ENCODE assay signal across 14 mouse cellular contexts in genomic region chr12:31267363-31267762, GRCm38 (mm10). TPM values are rescaled to one million over a fixed set of nuclear protein-coding genes. Genes with fewer than 3 reads are reported as not detected.
DNase-seq lines count a peak whose midpoint lies in the region; ATAC-seq and TF ChIP-seq lines count a peak whose summit lies in the region.
"Had no signal": no experiment of that assay in that cellular context is flagged by ENCODE, and none has a peak within 500 bp of the region (broad histone marks: within the 10 kb centered on the region; RNA-seq: fewer than 3 reads in every experiment).

No protein-coding gene starts in this region.

- TF ChIP-seq CTCF in C2C12 (IDR thresholded peaks at IDR 0.05; ENCODE audit: control insufficient read depth, insufficient read depth, insufficient read length) = no peak

- 61% methylated on average over 4 of the region's 4 CpGs for WGBS in hindbrain, embryonic 13.5 days
- WGBS in hindbrain, embryonic 10.5 days = 67% methylated on average over 4 of the region's 4 CpGs
- 24% methylated on average over 4 of the region's 4 CpGs for WGBS in embryonic facial prominence, embryonic 14.5 days
- WGBS in limb, embryonic 12.5 days = 29% methylated on average over 4 of the region's 4 CpGs

- no peak overlapping the region for H3K27ac ChIP-seq in hindbrain, embryonic 13.5 days
- H3K27ac ChIP-seq in hindbrain, embryonic 10.5 days = no peak overlapping the region
- no peak overlapping the region for H3K27ac ChIP-seq in embryonic facial prominence, embryonic 14.5 days (replicated peaks; ENCODE audit: low read depth, low read length)
- no peak overlapping the region for H3K27ac ChIP-seq in limb, embryonic 12.5 days

- no peaks in the 10 kb centered on the region for H3K36me3 ChIP-seq in hindbrain, embryonic 13.5 days
- H3K36me3 ChIP-seq in hindbrain, embryonic 10.5 days = no peaks in the 10 kb centered on the region
- H3K36me3 ChIP-seq in C2C12 (ENCODE audit: control insufficient read depth, insufficient read depth) = peaks cover 40% of the 10 kb centered on the region
- H3K36me3 ChIP-seq in embryonic facial prominence, embryonic 14.5 days (ENCODE audit: control insufficient read depth, insufficient read depth, low read length) = peaks cover 46% of the 10 kb centered on the region
- H3K36me3 ChIP-seq in limb, embryonic 12.5 days = peaks cover 37% of the 10 kb centered on the region
- H3K36me3 ChIP-seq: G1E had no signal

- no peaks in the 10 kb centered on the region for H3K9me3 ChIP-seq in hindbrain, embryonic 13.5 days
- H3K9me3 ChIP-seq in hindbrain, embryonic 10.5 days = no peaks in the 10 kb centered on the region
- no peaks in the 10 kb centered on the region for H3K9me3 ChIP-seq in embryonic facial prominence, embryonic 14.5 days (ENCODE audit: control insufficient read depth, low read length)
- H3K9me3 ChIP-seq in limb, embryonic 12.5 days = no peaks in the 10 kb centered on the region
- H3K9me3 ChIP-seq: G1E had no signal

- 0 out of 2 replicates have a peak overlapping the region, but pooled peaks have one; percentile 5 for H3K4me3 ChIP-seq in hindbrain, embryonic 13.5 days
- H3K4me3 ChIP-seq in hindbrain, embryonic 10.5 days = no peak overlapping the region
- H3K4me3 ChIP-seq in C2C12 (ENCODE audit: insufficient read depth, poor library complexity, severe bottlenecking) = peak overlapping the region; percentile 88
- H3K4me3 ChIP-seq in embryonic facial prominence, embryonic 14.5 days (ENCODE audit: low read depth, low read length) = peak overlapping the region; percentile 72
- peak overlapping the region; percentile 72 for H3K4me3 ChIP-seq in limb, embryonic 12.5 days (replicated peaks)

- DNase-seq in hindbrain, embryonic 10.5 days (ENCODE audit: low spot score) = no peak
- no peak for DNase-seq in embryonic facial prominence, embryonic 14.5 days (ENCODE audit: low spot score)
- no peak for DNase-seq in B cell, adult 2 months
- DNase-seq in layer of hippocampus, adult 9-11 months = no peak
- DNase-seq in cerebellum, adult 9-10 months = no peak
- DNase-seq: adrenal gland, adult 2 months; cerebellum, adult 18-20 months; kidney, adult 11 months; thymus, postnatal 36 days had no signal

- H3K79me3 ChIP-seq in C2C12 (ENCODE audit: low read depth) = peaks cover 43% of the 10 kb centered on the region

- no peak overlapping the region for H3K9ac ChIP-seq in hindbrain, embryonic 13.5 days
- peak overlapping the region; percentile 86; the same call in 1 of the 2 replicates for H3K9ac ChIP-seq in embryonic facial prominence, embryonic 14.5 days (ENCODE audit: low read depth, low read length)
- no peak overlapping the region; the same call in 1 of the 2 replicates for H3K9ac ChIP-seq in limb, embryonic 12.5 days (replicated peaks)

- no peak for ATAC-seq in hindbrain, embryonic 13.5 days (ENCODE audit: low FRiP score)
- ATAC-seq in embryonic facial prominence, embryonic 14.5 days (ENCODE audit: low read depth) = no peak
- no peak for ATAC-seq in limb, embryonic 12.5 days (ENCODE audit: insufficient number of reproducible peaks, insufficient read depth, low FRiP score, low TSS enrichment, low read depth)

- peaks cover 35% of the 10 kb centered on the region for H3K4me1 ChIP-seq in hindbrain, embryonic 13.5 days (replicated peaks)
- peaks cover 56% of the 10 kb centered on the region for H3K4me1 ChIP-seq in hindbrain, embryonic 10.5 days (replicated peaks)
- peaks cover 51% of the 10 kb centered on the region for H3K4me1 ChIP-seq in embryonic facial prominence, embryonic 14.5 days (ENCODE audit: control insufficient read depth, insufficient read depth, low read length)
- H3K4me1 ChIP-seq in limb, embryonic 12.5 days (replicated peaks) = peaks cover 51% of the 10 kb centered on the region

- H3ac ChIP-seq in C2C12 (ENCODE audit: control insufficient read depth, insufficient read length, low read depth) = no peak overlapping the region

- H3K4me2 ChIP-seq in hindbrain, embryonic 13.5 days = peak overlapping the region; percentile 88
- peak overlapping the region; percentile 88 for H3K4me2 ChIP-seq in embryonic facial prominence, embryonic 14.5 days (ENCODE audit: low read depth, low read length)
- peak overlapping the region; percentile 93 for H3K4me2 ChIP-seq in limb, embryonic 12.5 days

- peaks cover 64% of the 10 kb centered on the region for H3K79me2 ChIP-seq in C2C12 (ENCODE audit: control insufficient read depth, insufficient read depth)

- H3K27me3 ChIP-seq in hindbrain, embryonic 13.5 days = peaks cover 66% of the 10 kb centered on the region
- peaks cover 63% of the 10 kb centered on the region for H3K27me3 ChIP-seq in hindbrain, embryonic 10.5 days (ENCODE audit: insufficient read depth, poor library complexity, severe bottlenecking)
- H3K27me3 ChIP-seq in C2C12 (ENCODE audit: control insufficient read depth, insufficient read depth, insufficient read length) = no peaks in the 10 kb centered on the region
- no peaks in the 10 kb centered on the region for H3K27me3 ChIP-seq in embryonic facial prominence, embryonic 14.5 days (replicated peaks; ENCODE audit: control insufficient read depth, insufficient read depth, low read length)
- H3K27me3 ChIP-seq in limb, embryonic 12.5 days = peaks cover 3% of the 10 kb centered on the region; the same call in 1 of the 2 replicates

TF ChIP-seq in C2C12, 6 proteins besides CTCF, POLR2A, EP300 and RAD21:
- TF ChIP-seq FOSL1 (IDR thresholded peaks at IDR 0.05; ENCODE audit: insufficient read depth, low read length, poor library complexity, severe bottlenecking) (no peak), MYOD1 (IDR thresholded peaks at IDR 0.05; ENCODE audit: control insufficient read depth, insufficient read length, low read depth) (peak; percentile 82)

RNA-seq across cellular contexts. Expression of gene Lamb1, which starts 2.3 kb away (rescaled TPM):
- polyA plus RNA-seq in hindbrain, embryonic 13.5 days (2015; fragmentation: Nextera tagmentation; extraction: Ambion mirVana) = 20.7 and 22.9 TPM in 2 replicates
- polyA plus RNA-seq in hindbrain, embryonic 10.5 days (2016; fragmentation: Nextera tagmentation; extraction: Ambion mirVana) = 21.8 and 23.7 TPM in 2 replicates
- 96.1 TPM for polyA plus RNA-seq in C2C12 (2012; fragmentation: generic; extraction: Trizol)
- polyA plus RNA-seq in embryonic facial prominence, embryonic 14.5 days (2014; fragmentation: Nextera tagmentation; extraction: Ambion mirVana) = 84.2 and 93.9 TPM in 2 replicates
- 60.4 and 64.8 TPM in 2 replicates for polyA plus RNA-seq in limb, embryonic 12.5 days (2016; fragmentation: Nextera tagmentation; extraction: Ambion mirVana)
- polyA plus RNA-seq: G1E had no signal

RNA-seq across cellular contexts. Expression of gene Gm6993, which starts 26.8 kb away (rescaled TPM):
- polyA plus RNA-seq in hindbrain, embryonic 13.5 days (2015; fragmentation: Nextera tagmentation; extraction: Ambion mirVana) = not detected in 2 replicates
- polyA plus RNA-seq in hindbrain, embryonic 10.5 days (2016; fragmentation: Nextera tagmentation; extraction: Ambion mirVana) = not detected in 2 replicates
- not detected for polyA plus RNA-seq in C2C12 (2012; fragmentation: generic; extraction: Trizol)
- not detected in 2 replicates for polyA plus RNA-seq in embryonic facial prominence, embryonic 14.5 days (2014; fragmentation: Nextera tagmentation; extraction: Ambion mirVana)
- not detected in 2 replicates for polyA plus RNA-seq in limb, embryonic 12.5 days (2016; fragmentation: Nextera tagmentation; extraction: Ambion mirVana)
- polyA plus RNA-seq: adrenal gland, adult 2 months; G1E; liver, adult 2 months had no signal
